Mouse (Mus musculus) spleen, adult 18-20 months (tissue): ENCODE measurements around the gene Pirb.
"Not testable (repeated sequence)": the region's sequence is repeated elsewhere in the genome, so short reads cannot be mapped to it uniquely, and the experiment has no call there.

ENCODE experiments used
- DNase-seq, 2 experiments: peaks; one replicate each; pipeline ENCODE4 v3.0.0; 2022; ENCODE audit warnings: mixed read lengths in 2 of 2

Gene Pirb

GRCm38 (mm10) chr7:3720268-3720667 is at the start of gene Pirb:
TSS of gene Pirb (minus strand) at chr7:3720391.
- peak in 1 of 2 experiments; percentile 22 for DNase-seq

DNA sequence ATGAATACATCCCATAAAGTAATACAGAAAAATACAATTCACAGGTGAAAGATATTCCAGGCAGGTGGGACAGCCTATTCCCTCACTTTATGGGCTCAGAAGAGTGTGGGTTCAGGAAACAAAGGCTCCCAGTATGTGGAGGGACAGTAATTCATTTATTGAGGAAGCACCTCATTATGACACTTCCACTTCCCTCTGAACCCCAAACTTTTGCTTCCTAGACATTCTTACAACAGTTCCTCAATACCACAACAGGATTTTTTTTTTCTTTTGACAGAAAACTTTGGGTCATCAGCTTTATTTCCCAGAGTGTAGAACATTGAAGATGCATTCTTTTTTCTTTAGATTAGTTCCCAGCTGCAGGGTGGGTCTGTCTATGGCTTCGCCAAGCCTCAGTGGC is 12.5 kb upstream of the Pirb start:
- DNase-seq = not testable (repeated sequence)

DNA sequence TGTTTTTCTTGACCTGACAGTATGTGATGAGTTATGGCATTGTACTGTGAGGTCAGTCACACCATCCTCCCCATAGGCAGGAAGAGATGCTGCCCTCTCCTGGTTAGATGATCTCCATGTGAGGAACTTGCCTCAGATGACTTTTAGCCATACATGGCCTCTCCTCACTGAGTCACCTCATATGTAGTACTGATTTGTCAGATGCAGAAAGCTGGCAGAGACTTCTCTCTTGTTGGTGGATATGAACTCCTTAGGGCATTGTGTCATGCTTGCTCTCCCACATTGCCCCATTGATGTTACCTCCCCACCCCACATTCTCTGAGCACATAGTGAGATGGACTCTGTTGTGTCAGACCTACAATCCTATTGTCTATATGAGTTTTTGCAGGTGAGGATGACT is 5.3 kb upstream of the Pirb start:
- not testable (repeated sequence) for DNase-seq

DNA sequence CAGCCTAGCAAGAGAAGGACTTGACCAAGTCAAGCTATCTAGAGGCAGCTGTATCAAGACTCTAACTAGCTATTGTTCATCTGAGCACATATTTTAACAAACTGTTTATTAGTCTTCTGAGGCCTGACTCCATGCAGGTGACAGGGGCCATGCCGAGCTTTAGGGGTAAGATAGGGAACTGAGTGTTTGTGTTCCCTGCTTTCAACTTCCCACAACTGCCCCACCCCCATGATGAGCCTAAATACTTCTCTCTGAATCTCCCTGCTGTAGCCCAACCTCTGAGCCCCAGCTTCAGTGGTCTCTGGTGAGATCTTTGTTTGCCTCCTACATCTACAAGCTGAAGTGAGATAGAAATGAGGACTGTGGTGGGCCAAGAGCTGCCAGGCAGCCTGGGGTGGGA is 4.9 kb downstream of the Pirb start:
- no peak for DNase-seq

GRCm38 (mm10) chr7:3712264-3712942 is 7.8 kb downstream of the Pirb start:
- DNase-seq = no peak

DNA sequence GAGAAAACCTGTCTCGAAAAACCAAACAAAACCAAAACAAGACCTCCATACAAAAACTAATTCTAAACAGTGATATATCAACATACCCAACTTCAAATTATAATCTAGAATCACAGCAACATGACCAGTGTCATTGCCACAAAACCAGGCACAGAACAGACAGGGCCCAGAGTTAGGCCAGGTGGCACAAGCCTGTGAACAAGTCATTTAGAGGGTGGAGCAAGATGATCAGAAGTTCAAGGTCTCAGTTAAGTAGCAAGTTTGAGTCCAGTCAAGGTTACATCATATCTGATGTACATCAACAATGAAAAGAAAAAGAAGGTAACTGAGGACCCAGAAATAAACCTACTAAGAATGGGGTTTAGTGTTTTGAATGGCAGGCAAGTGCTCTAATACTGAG is 11.2 kb downstream of the Pirb start:
- DNase-seq = no peak

- not testable (repeated sequence) for DNase-seq
Measured at GRCm38 (mm10) chr7:3708447-3708980, 11.7 kb downstream of the Pirb start.

DNA sequence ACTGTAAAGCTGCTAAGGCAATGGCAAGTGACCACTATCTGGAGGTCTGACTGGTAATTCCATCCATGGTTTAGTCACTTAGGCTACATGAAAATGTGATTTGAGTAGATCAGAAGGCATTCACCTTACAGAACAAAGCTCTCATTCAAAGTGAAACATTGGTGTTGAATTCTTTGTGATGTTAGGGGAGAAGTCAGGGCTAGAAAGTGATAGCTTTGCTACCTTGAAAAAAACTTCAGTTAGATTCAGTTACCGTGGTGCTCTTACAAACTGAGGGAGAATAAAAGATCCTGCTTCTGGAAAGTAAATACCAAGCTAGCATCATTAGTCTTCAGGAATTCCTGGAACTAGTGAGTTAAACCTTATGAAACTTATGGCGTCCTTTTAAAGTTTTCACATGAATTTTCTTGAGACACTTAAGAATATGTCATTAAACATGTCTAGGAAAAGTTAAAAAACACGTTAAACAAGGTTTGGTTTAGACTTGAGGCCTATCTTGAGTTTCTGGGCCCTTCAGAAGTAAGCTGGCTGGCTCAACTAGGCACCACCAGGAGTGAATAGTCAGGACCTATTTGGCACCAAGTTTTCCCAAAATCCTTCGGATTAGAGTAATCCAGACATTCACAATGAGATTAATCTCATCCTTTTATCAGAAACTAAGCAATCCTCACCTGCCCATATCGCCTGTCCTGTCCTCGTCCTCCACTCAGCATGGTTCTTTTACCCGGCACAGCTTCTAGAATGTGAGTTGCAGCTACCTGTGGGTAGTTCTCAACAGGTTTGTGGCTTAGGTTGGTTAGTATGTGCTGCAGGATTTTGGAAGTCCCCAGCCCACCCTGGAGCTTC is 12.4 kb downstream of the Pirb start:
- no peak for DNase-seq

- no peak for DNase-seq
Measured at GRCm38 (mm10) chr7:3707027-3707426, 13.2 kb downstream of the Pirb start.

GRCm38 (mm10) chr7:3706343-3706934 is 13.8 kb downstream of the Pirb start:
- DNase-seq = no peak

- DNase-seq = no peak
Measured at GRCm38 (mm10) chr7:3705911-3706310, 14.3 kb downstream of the Pirb start.

DNA sequence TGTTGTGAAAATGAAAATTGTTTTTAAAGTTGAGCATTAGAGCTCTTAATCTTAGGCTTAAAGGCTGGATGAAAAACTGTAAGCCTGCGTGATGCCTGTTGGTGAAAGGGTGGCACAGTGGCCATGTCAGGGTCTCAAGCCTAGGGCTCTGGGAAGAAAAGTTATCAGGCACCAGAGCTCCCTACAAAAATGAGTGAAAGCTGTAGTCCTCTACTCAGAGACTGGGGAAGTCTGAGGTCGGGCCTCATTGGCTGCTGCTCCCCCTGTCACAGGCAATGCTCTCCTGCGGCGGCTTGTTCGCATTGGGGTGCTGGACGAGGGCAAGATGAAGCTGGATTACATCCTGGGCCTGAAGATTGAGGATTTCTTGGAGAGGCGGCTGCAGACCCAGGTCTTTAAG is 14.7 kb downstream of the Pirb start:
- DNase-seq = not testable (repeated sequence)

- DNase-seq = no peak
Measured at GRCm38 (mm10) chr7:3704475-3704874, 15.7 kb downstream of the Pirb start.

- peak; percentile 89 to 93 for DNase-seq
Measured at GRCm38 (mm10) chr7:3703879-3704441, 16.2 kb downstream of the Pirb start, which contains the start of gene Rps9. TSS of gene Rps9 (plus strand) at chr7:3703993.

GRCm38 (mm10) chr7:3703148-3703878 is 16.9 kb downstream of the Pirb start:
- no peak for DNase-seq

GRCm38 (mm10) chr7:3698471-3698870 is 21.7 kb downstream of the Pirb start:
- no peak for DNase-seq

DNA sequence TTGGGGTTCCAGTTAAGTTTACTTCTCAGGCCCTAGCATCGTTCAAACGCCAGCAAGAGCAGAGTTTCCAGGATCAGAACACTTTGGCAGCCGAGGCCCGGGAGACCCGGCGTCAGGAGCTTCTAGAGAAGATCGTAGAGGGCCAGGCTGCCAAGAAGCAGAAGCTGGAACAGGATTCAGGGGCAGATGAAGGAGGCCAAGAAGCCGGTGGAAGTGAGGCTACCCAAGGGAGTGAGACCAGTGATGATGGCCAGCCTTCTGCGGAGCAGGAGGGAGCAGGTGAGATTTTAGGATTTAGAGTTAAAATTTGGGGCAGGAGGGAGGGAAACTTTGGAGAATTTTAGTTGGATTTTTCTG is 25.3 kb downstream of the Pirb start:
- not testable (repeated sequence) for DNase-seq

DNA sequence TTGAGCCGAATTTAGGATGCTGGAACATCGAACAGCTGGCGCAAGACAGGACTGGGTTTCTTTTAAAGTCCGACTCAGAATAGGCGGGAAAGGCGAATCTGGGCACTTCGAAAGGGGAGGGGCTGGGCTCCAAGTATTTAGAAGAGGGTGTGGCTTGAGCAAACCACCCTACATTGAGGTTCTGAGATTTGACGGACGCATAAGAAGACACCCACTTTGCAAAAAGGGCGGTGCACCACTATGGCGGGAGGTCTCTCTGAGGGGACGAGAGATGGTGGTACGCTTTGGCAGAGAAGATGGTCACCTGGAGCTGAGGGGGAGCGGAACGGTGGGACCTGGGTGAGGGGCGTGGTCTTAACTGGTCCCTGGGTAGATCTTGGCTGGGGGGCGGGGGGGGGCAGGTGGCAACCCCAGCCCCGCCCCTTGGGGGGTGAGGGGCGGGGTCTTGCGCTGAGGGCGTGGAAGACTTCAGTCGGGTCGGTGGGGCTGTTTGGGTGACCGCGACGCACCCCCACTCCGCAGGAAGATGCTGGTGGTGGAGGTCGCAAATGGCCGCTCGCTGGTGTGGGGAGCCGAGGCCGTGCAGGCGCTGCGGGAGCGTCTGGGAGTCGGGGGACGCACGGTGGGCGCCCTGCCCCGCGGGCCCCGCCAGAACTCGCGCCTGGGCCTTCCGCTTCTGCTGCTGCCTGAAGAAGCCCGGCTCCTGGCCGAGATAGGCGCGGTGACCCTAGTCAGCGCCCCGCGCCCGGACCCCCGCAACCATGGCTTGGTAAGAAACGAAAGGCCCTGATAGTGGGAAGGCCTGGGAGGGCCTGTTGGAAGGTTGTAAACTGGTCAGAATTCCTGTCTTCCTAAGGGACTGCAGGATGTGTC is 25.9 kb downstream of the Pirb start:
- peak; percentile 59 to 76 for DNase-seq

DNA sequence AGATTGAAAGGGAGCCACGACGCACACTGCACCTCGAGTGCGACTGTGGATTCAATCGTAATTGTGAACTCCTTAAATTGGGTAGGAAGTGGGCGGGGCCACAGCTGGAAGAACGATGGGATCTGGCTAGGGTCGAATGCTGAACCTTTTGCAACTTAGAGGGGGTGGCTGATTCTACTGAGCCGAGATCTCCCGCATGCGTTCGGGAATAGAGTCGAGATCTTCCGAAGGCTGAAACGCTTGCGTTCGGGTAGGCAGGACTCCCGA is 26.4 kb downstream of the Pirb start:
- DNase-seq = no peak

- DNase-seq = peak; percentile 96 to 98
Measured at GRCm38 (mm10) chr7:3692987-3693808, 27.0 kb downstream of the Pirb start, which contains the start of gene Mboat7. TSS of gene Mboat7 (minus strand) at chr7:3693523.
